Mouse (Mus musculus): ENCODE data around the gene Clmn. TPM values are rescaled to one million over a fixed set of nuclear protein-coding genes. Genes with fewer than 3 reads are reported as not detected.

Clmn gene
- polyA plus RNA-seq, 1 experiment from 2014 or later, result not detected

DNA sequence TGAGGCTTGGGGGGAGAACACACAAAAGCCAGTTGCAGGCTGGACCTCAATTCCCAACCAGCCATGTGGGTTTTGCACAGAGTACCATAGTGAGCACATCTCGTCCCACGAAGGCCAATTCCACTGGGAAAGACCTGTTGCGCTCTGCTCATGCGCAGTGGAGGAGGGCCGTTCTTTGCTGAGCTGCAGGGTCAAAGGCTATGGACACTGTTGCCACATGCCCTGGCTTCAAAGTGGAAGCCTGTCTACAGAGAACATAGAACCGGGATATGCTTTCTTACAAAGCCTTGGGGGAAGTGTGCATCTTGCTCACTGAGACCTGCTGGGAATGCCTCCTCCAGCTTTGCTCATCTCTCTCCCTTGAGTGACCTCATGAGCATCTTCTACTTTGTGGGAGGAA lies 67.0 kb downstream of the Clmn start:
- WGBS (ENCODE audit: missing documents), result 100% methylated on average over 6 of the region's 6 CpGs
- Histone ChIP-seq H3K79me2 (ENCODE audit: inconsistent target) (no peaks in the 10 kb centered on the region), H3K27ac (no peak overlapping the region), H3K36me3 (ENCODE audit: inconsistent target) (no peaks in the 10 kb centered on the region), H3K4me3 (ENCODE audit: inconsistent target) (no peak overlapping the region)

DNA sequence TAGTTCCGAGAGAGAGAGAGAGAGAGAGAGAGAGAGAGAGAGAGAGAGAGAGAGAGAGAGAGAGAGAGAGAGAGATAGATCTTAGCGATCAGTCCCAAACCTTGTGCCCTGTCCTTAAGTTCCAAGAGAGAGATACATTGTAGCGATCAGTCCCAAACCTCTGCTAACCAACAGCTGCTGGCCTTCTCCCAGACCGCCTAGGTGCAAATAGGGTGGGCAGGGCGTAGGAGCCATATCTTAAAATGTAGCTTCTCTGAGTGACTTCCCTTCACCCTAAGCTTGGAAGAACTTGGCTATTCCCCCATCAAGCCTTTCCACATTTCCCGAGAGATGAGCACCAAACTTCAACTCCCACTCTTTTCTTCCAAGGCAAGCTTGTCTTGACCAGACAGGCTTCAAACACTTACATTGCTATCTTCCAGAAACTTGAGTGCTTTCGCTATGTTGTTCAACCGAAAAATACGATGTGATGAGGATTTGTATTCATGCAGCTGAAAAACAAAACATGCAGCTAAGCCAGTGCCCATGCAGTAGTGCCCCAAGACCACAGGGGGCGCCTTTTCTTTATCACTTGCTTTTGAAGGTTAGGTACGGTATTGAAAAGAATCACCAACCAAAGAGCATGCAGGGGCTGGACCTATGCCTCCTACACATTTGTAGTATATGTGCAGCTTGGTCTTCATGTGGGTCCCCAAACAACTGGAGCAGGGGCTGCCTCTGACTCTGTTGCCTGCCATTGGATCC lies 68.1 kb downstream of the Clmn start:
- Histone ChIP-seq H3K79me2 (ENCODE audit: inconsistent target) (no peaks in the 10 kb centered on the region), H3K36me3 (ENCODE audit: inconsistent target) (no peaks in the 10 kb centered on the region), H3K27ac (no peak overlapping the region), H3K4me3 (ENCODE audit: inconsistent target) (no peak overlapping the region)
- 92% methylated on average over 11 of the region's 11 CpGs for WGBS (ENCODE audit: missing documents)

DNA sequence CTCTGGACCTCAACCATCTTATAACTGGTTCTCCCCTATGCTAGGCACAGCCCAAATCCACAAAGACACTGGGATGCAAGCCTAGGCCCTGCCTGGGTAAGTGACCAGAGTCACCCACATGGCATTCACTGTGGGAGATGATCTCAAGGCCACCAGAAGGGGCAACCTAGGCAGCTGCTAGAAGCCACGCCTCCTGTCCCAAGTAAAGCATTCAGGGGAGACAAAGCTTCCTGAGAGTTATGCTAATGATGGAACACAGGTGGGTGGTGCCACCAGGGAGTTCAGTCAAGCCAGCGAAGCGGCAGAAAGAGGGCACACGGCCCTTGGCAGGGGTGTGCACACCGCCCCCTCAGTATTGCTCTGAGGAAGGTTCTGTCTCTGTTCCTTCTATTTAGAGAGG lies 69.9 kb downstream of the Clmn start:
- Histone ChIP-seq H3K79me2 (ENCODE audit: inconsistent target) (no peaks in the 10 kb centered on the region), H3K36me3 (ENCODE audit: inconsistent target) (no peaks in the 10 kb centered on the region), H3K27ac (no peak overlapping the region), H3K4me3 (ENCODE audit: inconsistent target) (no peak overlapping the region)
- WGBS (ENCODE audit: missing documents), result 76% methylated on average over 5 of the region's 5 CpGs

DNA sequence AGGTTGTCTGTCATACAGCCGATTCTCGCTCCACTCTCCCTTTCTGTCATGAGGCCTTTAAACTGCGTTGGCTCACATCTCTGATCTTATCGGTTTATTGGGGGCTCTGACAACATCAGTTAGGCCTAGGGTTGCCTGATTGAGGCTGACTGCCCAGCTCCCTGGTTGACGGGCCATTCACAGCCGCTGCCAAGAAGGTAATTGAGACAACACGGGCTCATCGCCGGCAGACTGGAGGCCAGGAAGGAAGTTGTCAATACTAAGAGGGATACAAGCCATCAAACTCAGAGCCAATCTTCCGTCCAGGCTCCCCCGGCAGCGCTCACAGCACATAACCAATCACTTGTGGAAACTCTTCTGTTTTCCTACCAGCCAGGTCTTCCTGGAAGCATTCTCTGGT lies 71.4 kb downstream of the Clmn start:
- 53% methylated on average over 12 of the region's 12 CpGs for WGBS (ENCODE audit: missing documents)
- Histone ChIP-seq H3K36me3 (ENCODE audit: inconsistent target) (no peaks in the 10 kb centered on the region), H3K4me3 (ENCODE audit: inconsistent target) (no peak overlapping the region), H3K79me2 (ENCODE audit: inconsistent target) (no peaks in the 10 kb centered on the region), H3K27ac (no peak overlapping the region)

DNA sequence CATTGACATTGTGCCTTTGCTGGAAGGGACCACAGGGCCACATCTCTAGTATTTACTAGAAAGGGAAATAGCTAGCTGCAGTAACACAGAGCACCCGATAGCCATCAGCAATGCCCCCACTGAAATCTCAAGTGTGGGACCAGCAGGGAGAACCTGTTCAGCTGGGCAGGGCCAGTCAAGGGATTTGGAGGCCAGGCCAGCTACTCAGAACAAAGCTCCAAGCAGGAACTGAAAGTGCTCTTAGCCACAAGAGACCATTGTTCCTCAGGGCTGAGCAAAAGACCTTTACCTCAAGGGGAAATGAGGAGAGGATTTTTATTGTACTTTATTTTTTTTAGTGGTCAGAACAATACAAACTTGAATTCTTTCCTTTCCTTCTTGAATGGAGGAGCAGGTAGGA lies 87.3 kb downstream of the Clmn start:
- Histone ChIP-seq H3K36me3 (ENCODE audit: inconsistent target) (no peaks in the 10 kb centered on the region), H3K4me3 (ENCODE audit: inconsistent target) (no peak overlapping the region), H3K79me2 (ENCODE audit: inconsistent target) (no peaks in the 10 kb centered on the region), H3K27ac (no peak overlapping the region)
- 38% methylated on average over 1 of the region's 1 CpGs for WGBS (ENCODE audit: missing documents)

DNA sequence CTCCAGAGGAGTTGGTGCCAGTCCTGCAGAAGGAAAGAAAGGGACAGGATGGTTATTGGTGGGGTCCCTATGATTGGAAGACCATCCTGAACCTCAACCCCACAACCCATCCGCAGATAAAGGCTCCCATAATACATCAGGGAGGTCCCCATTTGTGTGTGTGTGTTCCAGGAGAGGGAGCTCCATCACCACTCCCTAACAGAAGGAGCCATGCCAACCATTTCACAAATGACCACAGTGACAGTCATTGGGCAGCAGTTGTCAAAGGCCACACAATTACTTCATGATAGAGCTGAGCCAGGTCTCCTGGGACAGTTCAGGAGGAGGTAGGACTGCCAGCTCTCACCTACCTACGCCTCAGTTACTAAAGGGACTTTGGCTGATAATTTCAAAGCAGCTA lies 92.9 kb downstream of the Clmn start:
- WGBS (ENCODE audit: missing documents), result 71% methylated on average over 1 of the region's 2 CpGs

DNA sequence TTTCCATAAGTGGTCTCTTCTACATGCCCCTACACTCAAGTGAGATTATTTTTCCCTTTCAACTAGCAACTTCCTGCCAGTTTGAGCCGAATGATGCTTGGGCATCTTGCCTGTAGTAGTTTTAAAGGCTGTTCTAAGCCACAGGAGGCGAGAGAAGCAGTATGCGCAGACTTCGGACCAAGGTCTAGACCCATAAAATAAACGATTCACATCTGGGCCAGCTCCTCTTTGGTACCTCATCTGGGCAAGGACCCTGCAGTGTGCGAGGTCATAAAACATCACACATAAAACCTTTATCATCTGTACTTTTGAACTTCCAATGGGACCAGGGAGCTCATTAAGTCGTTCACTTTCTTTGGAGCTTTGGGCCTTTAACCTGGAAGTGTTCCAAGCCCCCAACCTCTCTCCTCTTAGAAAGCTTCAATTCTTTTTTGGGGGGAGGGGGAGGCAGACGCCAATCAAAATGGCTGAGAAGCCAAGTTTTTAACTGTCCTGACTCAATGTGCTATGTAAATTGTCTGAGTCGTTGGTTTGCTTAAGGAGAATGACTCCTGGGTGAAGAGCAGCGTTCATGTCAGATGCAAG lies 95.6 kb downstream of the Clmn start:
- no peak overlapping the region for H3K4me3 ChIP-seq (ENCODE audit: inconsistent target)
- H3K36me3 ChIP-seq (ENCODE audit: inconsistent target), result no peaks in the 10 kb centered on the region
- no peak overlapping the region for H3K27ac ChIP-seq
- WGBS (ENCODE audit: missing documents), result 83% methylated on average over 10 of the region's 10 CpGs
- no peaks in the 10 kb centered on the region for H3K79me2 ChIP-seq (ENCODE audit: inconsistent target)

More for the DNA sequence above, 92.9 kb downstream of the Clmn start:
- no peak overlapping the region for H3K27ac ChIP-seq
- no peaks in the 10 kb centered on the region for H3K36me3 ChIP-seq (ENCODE audit: inconsistent target)
- no peak overlapping the region for H3K4me3 ChIP-seq (ENCODE audit: inconsistent target)
- no peaks in the 10 kb centered on the region for H3K79me2 ChIP-seq (ENCODE audit: inconsistent target)

DNA sequence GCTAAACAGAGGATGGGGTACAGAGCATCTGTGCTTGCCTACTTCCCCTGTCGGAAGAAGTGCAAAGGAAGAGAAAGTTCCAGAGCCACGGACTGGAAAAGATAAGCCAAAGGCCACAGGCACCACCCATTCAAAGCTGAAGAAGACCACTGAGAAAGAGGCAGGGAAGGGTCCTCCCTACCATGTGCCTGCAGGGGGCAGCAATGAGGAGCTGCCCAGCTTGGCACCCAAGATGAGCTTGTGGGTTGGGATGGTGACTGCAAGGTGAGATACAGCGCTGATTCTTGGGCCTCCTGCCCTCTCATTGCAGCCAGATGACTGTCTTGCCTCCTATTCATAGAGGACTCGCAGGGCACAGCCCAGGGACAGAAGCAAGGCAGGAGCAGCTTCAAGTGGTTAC lies 97.7 kb downstream of the Clmn start:
- Histone ChIP-seq H3K79me2 (ENCODE audit: inconsistent target) (no peaks in the 10 kb centered on the region), H3K4me3 (ENCODE audit: inconsistent target) (no peak overlapping the region), H3K27ac (no peak overlapping the region), H3K36me3 (ENCODE audit: inconsistent target) (no peaks in the 10 kb centered on the region)
- WGBS (ENCODE audit: missing documents), result 68% methylated on average over 4 of the region's 4 CpGs

DNA sequence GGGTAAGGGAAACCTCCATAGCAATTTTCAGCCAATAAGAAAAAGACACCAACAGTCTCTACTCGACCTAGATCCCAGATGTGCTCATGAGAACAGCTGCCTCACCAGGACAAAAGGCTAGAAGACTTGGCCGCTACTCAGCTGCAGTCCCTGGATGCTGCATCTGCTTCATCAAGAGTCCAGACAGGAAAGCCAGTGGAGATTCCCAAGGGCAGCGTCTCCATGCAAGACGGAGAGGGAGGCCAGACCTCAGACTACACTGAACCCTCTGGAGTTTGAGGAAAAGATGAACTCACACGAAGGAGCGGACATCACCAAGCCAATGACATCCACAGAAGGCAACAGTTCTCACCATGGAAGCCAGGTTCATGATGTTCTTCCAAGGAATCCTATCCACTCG lies 99.1 kb downstream of the Clmn start:
- H3K4me3 ChIP-seq (ENCODE audit: inconsistent target), result no peak overlapping the region
- no peaks in the 10 kb centered on the region for H3K79me2 ChIP-seq (ENCODE audit: inconsistent target)
- H3K27ac ChIP-seq, result no peak overlapping the region
- H3K36me3 ChIP-seq (ENCODE audit: inconsistent target), result no peaks in the 10 kb centered on the region
- 76% methylated on average over 7 of the region's 7 CpGs for WGBS (ENCODE audit: missing documents)

DNA sequence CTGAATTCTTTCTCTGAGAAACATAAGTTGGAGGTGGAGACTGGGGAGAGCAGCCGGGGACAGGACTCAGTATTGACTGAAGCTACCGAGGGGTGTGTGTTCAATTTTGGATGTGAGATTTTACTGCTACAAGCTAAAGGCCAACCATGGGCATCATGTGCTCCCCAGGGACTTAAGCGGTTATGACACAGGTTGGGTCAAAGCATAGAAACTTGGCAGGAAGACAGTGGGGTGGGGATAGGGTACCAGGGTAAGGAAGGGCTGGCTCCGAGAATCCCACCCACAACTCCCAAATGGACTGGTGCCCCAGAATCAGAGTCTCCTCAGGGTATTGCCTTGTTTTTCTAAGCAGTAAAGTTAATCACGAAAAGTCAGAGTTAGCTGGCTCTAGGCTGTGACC lies 99.8 kb downstream of the Clmn start:
- no peaks in the 10 kb centered on the region for H3K36me3 ChIP-seq (ENCODE audit: inconsistent target)
- H3K4me3 ChIP-seq (ENCODE audit: inconsistent target), result no peak overlapping the region
- H3K27ac ChIP-seq, result no peak overlapping the region
- WGBS (ENCODE audit: missing documents), result 76% methylated on average over 5 of the region's 5 CpGs
- H3K79me2 ChIP-seq (ENCODE audit: inconsistent target), result no peaks in the 10 kb centered on the region

DNA sequence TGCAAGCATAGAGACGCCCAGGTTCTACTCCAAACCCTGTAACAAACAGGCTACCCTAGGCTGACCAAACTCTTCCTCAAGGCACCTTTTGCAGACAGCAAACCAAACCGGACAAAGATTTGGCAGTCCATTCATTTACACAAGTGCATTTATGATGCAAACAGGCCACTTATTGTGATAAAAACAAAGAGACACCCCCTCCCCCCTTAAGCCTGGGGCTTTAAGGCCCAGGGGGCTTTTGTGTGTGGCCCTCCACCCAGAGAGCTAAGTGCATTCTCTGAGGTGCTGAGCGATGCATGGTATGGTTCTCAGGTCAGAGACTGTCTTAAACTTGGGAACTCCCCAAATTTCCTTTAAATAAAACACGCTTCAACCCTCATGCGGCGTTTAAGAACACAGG lies 101.0 kb downstream of the Clmn start:
- no peak overlapping the region for H3K27ac ChIP-seq
- H3K4me3 ChIP-seq (ENCODE audit: inconsistent target), result no peak overlapping the region
- H3K79me2 ChIP-seq (ENCODE audit: inconsistent target), result no peaks in the 10 kb centered on the region
- WGBS (ENCODE audit: missing documents), result 96% methylated on average over 6 of the region's 6 CpGs
- no peaks in the 10 kb centered on the region for H3K36me3 ChIP-seq (ENCODE audit: inconsistent target)

DNA sequence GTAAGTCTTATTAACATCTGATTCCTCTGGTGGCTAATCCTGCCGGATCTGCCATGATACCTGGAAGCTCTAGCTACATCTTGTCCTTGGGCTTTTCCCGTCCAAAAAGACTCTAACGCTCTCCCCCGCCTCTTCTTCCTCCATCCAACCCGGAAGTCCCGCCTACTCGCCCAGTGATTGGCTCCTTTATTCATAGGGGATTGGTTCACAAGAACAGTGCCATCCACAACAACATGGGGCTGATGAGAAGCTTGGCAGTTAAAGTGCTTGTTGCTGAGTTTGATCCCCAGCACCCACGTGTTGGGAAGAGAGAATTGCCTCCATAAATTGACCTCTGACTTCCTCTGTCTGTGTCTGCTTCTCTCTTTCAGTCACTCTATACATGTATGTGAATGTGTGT lies 103.5 kb downstream of the Clmn start:
- Histone ChIP-seq H3K27ac (no peak overlapping the region), H3K4me3 (ENCODE audit: inconsistent target) (no peak overlapping the region), H3K79me2 (ENCODE audit: inconsistent target) (no peaks in the 10 kb centered on the region), H3K36me3 (ENCODE audit: inconsistent target) (no peaks in the 10 kb centered on the region)
- 89% methylated on average over 8 of the region's 8 CpGs for WGBS (ENCODE audit: missing documents)

DNA sequence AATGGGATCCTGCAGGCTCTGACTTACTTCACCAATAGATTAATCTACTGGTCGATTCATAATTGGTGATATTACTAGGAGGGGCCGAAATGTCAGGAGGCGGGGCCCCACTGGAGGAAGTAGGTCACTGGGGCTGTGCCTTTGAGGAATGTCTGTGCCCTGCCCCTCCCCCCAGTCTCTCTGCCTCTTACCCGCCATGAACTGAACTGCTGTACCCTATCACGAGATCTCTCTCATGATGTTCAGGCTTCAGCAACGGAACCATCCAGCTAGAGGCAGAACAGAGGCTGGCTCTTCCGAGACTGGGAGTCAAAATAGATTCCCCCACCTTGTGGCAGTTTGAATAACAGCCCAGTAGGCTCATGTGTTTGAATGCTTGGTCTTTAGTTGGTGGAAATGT lies 106.8 kb downstream of the Clmn start:
- H3K4me3 ChIP-seq (ENCODE audit: inconsistent target), result no peak overlapping the region
- WGBS (ENCODE audit: missing documents), result 90% methylated on average over 7 of the region's 7 CpGs
- no peaks in the 10 kb centered on the region for H3K79me2 ChIP-seq (ENCODE audit: inconsistent target)
- H3K36me3 ChIP-seq (ENCODE audit: inconsistent target), result no peaks in the 10 kb centered on the region
- H3K27ac ChIP-seq, result no peak overlapping the region

DNA sequence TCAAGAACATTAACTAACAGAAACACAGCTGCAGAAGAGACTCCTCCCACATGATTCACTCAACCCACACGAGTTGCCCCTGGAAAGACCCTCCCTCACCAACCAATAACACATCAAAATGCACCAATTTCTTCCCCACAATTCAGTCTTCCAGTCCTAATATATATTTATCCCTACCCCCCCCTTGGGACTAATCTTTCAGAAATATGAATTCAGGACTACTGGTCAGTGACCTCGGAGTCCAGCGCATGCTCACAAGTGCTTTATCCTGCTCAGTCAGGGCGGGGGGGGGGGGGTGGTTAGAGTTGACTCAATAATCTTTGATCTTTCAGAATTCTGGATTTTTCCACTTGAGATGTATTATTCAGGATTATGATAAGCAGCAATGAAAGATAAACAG lies 111.2 kb downstream of the Clmn start:
- Histone ChIP-seq H3K4me3 (ENCODE audit: inconsistent target) (no peak overlapping the region), H3K27ac (no peak overlapping the region), H3K79me2 (ENCODE audit: inconsistent target) (peaks cover 27% of the 10 kb centered on the region), H3K36me3 (ENCODE audit: inconsistent target) (no peaks in the 10 kb centered on the region)
- 78% methylated on average over 4 of the region's 4 CpGs for WGBS (ENCODE audit: missing documents)

DNA sequence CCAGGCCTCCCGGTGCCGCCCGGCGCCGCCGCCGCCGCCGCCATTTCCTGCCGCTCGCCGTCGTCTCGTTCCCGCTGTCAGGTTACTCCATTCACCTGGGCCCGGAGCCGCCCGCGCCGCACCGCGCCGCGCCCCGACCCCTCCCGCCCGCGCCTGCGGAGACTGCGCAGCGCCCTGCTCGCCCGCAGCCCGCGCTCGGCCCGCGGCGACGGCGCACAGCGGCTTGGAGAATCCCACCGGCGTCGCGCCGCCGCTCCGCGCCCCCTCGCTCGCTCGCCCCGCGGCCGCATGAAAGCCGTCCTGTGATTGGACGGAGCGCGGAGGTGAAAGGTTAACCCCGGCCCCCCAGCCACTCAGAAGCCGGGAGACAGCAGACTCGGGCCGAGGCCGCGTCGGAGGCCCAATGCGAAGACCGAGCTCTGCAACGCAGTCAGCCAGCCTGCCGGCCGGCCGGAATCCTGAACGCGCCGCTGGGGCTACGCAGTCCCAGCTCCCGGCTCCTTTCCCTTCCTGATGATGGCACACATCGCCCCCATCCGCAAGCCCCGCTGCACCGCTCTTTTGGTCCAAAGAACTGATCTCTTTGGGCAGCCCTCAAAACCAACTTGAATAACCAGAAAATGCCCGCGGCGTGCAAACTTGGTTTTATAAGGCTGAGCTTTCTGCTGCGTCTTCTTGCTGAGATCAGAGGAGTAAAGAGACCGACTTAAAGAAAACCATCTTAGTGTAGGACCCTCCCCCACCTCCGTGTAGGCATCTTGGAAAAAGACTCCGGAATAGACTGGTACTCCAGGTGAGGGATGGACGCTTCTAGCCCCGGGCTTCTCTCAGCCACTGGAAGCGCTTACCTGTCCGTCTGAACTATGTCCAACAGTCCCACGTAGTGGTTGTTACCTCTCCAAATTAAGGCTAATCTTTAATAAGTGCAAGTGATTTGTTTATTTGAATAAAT lies 112.8 kb downstream of the Clmn start, which contains the start of gene Dicer1:
TSS of gene Dicer1 (minus strand) at position 139 of the 952 bp plus-strand sequence.
- H3K4me3 ChIP-seq (ENCODE audit: inconsistent target), result peak within 1 kb of the TSS; percentile 59
- H3K79me2 ChIP-seq (ENCODE audit: inconsistent target), result peaks cover 43% of the 10 kb centered on the region
- no peak within 1 kb of the TSS for H3K27ac ChIP-seq
- H3K36me3 ChIP-seq (ENCODE audit: inconsistent target), result no peaks in the 10 kb centered on the region
- 2% methylated on average over 64 of the region's 94 CpGs for WGBS (ENCODE audit: missing documents)

All from macrophage (primary cell).